Mouse (Mus musculus): ENCODE data around the gene Htr1d. TPM values are rescaled to one million over a fixed set of nuclear protein-coding genes. Genes with fewer than 3 reads are reported as not detected.

The Htr1d gene
- total and polyA plus RNA-seq, 3 experiments: not detected

DNA sequence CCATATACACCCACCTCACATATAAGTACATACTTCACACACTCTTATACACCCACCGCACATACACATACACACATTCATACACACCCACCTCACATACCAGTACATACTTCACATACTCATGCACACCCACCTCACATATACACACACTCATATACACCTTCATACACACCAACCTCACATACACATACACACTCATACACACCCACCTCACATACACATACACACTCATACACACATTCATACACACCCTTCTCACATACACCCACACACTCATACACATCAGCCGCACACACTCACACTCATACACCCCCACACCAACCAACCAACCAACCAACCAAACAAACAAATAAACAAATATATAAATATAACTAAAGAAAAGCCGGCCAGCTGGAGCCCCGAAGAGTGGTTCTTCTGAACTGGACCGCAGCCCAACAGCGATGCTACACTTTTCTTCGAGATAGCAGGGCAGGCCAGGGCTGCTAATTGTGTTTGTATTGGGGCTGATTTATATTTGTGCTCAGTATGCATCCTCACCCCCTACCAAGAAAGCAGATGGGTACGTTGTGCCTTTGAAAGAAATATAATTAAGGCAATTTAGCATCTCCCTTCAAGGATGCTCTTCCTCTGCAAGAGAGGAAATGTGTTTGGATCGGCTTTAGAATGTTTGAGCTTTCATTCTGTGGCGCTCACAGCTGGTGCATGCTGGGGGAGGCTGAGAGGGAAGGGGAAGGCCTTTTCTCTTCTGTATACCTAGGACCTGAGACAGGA is 11.1 kb upstream of the Htr1d start:
- TF ChIP-seq KAT2A (conservative IDR thresholded peaks at IDR 0.05; ENCODE audit: low read depth, low read length) (no peak), USF1 (IDR thresholded peaks at IDR 0.05; ENCODE audit: low read depth, low read length) (no peak), EP300 (IDR thresholded peaks at IDR 0.05; ENCODE audit: low read depth in 1 of 2, low read length in 2 of 2) (no peak)
- H3K36me3 ChIP-seq (ENCODE audit: control insufficient read depth in 1 of 2, insufficient read depth in 2 of 2, low read length in 2 of 2): no peaks in the 10 kb centered on the region
- no peak overlapping the region for H3K27ac ChIP-seq (ENCODE audit: control insufficient read depth, low read depth, low read length)
- no peaks in the 10 kb centered on the region for H3K79me2 ChIP-seq (ENCODE audit: control insufficient read depth, insufficient read depth, low read length, poor library complexity)
- H3K9me3 ChIP-seq (replicated peaks; ENCODE audit: insufficient read depth, low read length): no peaks in the 10 kb centered on the region
- no peaks in the 10 kb centered on the region for H3K27me3 ChIP-seq (ENCODE audit: control insufficient read depth in 1 of 2, insufficient read depth in 2 of 2, low read length in 2 of 2)
- no peaks in the 10 kb centered on the region; a peak in 1 of 4 replicates for H3K4me1 ChIP-seq (ENCODE audit: control insufficient read depth in 1 of 2, insufficient read depth in 2 of 2, low read length in 2 of 2)
- no peak overlapping the region for H3K9ac ChIP-seq (ENCODE audit: control insufficient read depth, low read depth, low read length, poor library complexity, severe bottlenecking)
- no peak for DNase-seq (ENCODE audit: low read depth, low spot score)
- no peak overlapping the region for H3K4me3 ChIP-seq (ENCODE audit: control insufficient read depth in 1 of 2, insufficient read depth in 1 of 2, low read depth in 2 of 2, low read length in 2 of 2)

DNA sequence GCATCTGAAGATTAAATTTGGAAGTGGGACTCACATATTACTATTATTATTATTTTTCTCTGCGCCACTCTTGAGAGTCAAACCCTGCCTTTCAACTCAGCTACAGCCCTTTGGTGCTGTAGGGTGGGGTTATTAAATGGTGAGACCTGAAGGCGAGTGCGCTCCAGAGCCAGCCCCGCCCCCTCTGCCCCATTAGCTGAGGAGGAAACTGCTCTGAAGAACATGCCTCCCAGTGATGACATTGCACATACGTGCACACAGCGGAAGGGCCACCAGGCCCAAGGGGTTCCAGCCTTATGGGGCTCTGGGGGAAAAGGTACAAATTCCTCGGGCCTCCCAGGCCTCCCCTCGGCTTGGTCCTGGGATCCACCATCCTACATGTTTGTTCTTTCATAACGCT is 7.8 kb upstream of the Htr1d start:
- Histone ChIP-seq H3K4me3 (ENCODE audit: control insufficient read depth in 1 of 2, insufficient read depth in 1 of 2, low read depth in 2 of 2, low read length in 2 of 2) (no peak overlapping the region), H3K27ac (ENCODE audit: control insufficient read depth, low read depth, low read length) (no peak overlapping the region), H3K79me2 (ENCODE audit: control insufficient read depth, insufficient read depth, low read length, poor library complexity) (no peaks in the 10 kb centered on the region), H3K9ac (ENCODE audit: control insufficient read depth, low read depth, low read length, poor library complexity, severe bottlenecking) (no peak overlapping the region), H3K4me1 (ENCODE audit: control insufficient read depth in 1 of 2, insufficient read depth in 2 of 2, low read length in 2 of 2) (no peaks in the 10 kb centered on the region), H3K36me3 (ENCODE audit: control insufficient read depth in 1 of 2, insufficient read depth in 2 of 2, low read length in 2 of 2) (no peaks in the 10 kb centered on the region), H3K27me3 (ENCODE audit: control insufficient read depth in 1 of 2, insufficient read depth in 2 of 2, low read length in 2 of 2) (no peaks in the 10 kb centered on the region), H3K9me3 (replicated peaks; ENCODE audit: insufficient read depth, low read length) (no peaks in the 10 kb centered on the region)
- no peak for DNase-seq (ENCODE audit: low read depth, low spot score)
- TF ChIP-seq KAT2A (conservative IDR thresholded peaks at IDR 0.05; ENCODE audit: low read depth, low read length) (no peak), ETS1 (IDR thresholded peaks at IDR 0.05; ENCODE audit: low read depth, low read length) (no peak), USF1 (IDR thresholded peaks at IDR 0.05; ENCODE audit: low read depth, low read length) (no peak), MAFK (IDR thresholded peaks at IDR 0.05; ENCODE audit: borderline replicate concordance, low read depth, low read length) (no peak), HCFC1 (IDR thresholded peaks at IDR 0.05; ENCODE audit: low read depth, low read length) (no peak), ZNF384 (IDR thresholded peaks at IDR 0.05; ENCODE audit: low read depth, low read length) (no peak), CHD1 (IDR thresholded peaks at IDR 0.05; ENCODE audit: low read depth, low read length) (no peak), MYC (IDR thresholded peaks at IDR 0.05; ENCODE audit: low read depth, low read length) (no peak), MYB (IDR thresholded peaks at IDR 0.05; ENCODE audit: low read depth, low read length) (no peak), NRF1 (IDR thresholded peaks at IDR 0.05; ENCODE audit: insufficient read depth, low read depth, low read length, poor library complexity, severe bottlenecking) (no peak), RCOR1 (IDR thresholded peaks at IDR 0.05; ENCODE audit: low read depth, low read length) (no peak), SIN3A (IDR thresholded peaks at IDR 0.05; ENCODE audit: low read length) (no peak), ZMIZ1 (IDR thresholded peaks at IDR 0.05; ENCODE audit: low read depth, low read length) (no peak), GATA1 (IDR thresholded peaks at IDR 0.05; ENCODE audit: low read depth, low read length) (no peak), ELF1 (IDR thresholded peaks at IDR 0.05; ENCODE audit: low read depth, low read length) (no peak), JUND (IDR thresholded peaks at IDR 0.05; ENCODE audit: low read depth, low read length) (no peak), E2F4 (IDR thresholded peaks at IDR 0.05; ENCODE audit: borderline replicate concordance, low read depth, low read length) (no peak)
